Mouse (Mus musculus) liver, embryonic 15.5 days (tissue): Measurements from ENCODE around the gene D330020A13Rik. TPM values are rescaled to one million over a fixed set of nuclear protein-coding genes. Genes with fewer than 3 reads are reported as not detected.

Experiments used
- ATAC-seq: fragments of 200-750 bp; cut with Nextera tagmentation; 2 replicates; pipeline ENCODE4 v1.8.0; 2017; ENCODE audit warnings: moderate number of reproducible peaks, mild to moderate bottlenecking, moderate library complexity; ENCODE audit not compliant: insufficient read depth
- H3K27ac ChIP-seq: fragments of 300-500 bp; sonication (generic); replicated peaks from 2 replicates; pipeline ENCODE4 v1.5.1; 2015; ENCODE audit warnings: mild to moderate bottlenecking, inconsistent platforms
- H3K27me3 ChIP-seq: fragments of 300-500 bp; sonication (generic); 2 replicates; pipeline ENCODE4 v1.6.1; 2015; ENCODE audit warnings: mild to moderate bottlenecking, inconsistent platforms
- H3K36me3 ChIP-seq: fragments of 300-500 bp; sonication (generic); replicated peaks from 2 replicates; pipeline ENCODE4 v1.6.1; 2015; ENCODE audit warnings: moderate library complexity, mild to moderate bottlenecking, inconsistent platforms
- H3K4me1 ChIP-seq: fragments of 300-500 bp; sonication (generic); replicated peaks from 2 replicates; pipeline ENCODE4 v1.6.1; 2015; ENCODE audit warnings: inconsistent platforms
- H3K4me2 ChIP-seq: fragments of 300-500 bp; sonication (generic); 2 replicates; pipeline ENCODE4 v1.6.1; 2015; ENCODE audit warnings: moderate library complexity, mild to moderate bottlenecking, inconsistent platforms
- H3K4me3 ChIP-seq: fragments of 300-500 bp; sonication (generic); replicated peaks from 2 replicates; pipeline ENCODE4 v1.5.1; 2015; ENCODE audit warnings: mild to moderate bottlenecking, inconsistent platforms
- H3K9ac ChIP-seq: fragments of 300-500 bp; sonication (generic); 2 replicates; pipeline ENCODE4 v1.6.1; 2015; ENCODE audit warnings: moderate library complexity, mild to moderate bottlenecking, inconsistent platforms
- H3K9me3 ChIP-seq: fragments of 300-500 bp; sonication (generic); replicated peaks from 2 replicates; pipeline ENCODE4 v1.6.1; 2016; ENCODE audit warnings: inconsistent platforms
- WGBS: fragments of 180-500 bp; shearing (Covaris S2); methylation state at CpG from one replicate; pipeline ENCODE4 v1.1.7; 2015; ENCODE audit warnings: mixed read lengths; ENCODE audit not compliant: insufficient replicate concordance; 5-methylcytosine and 5-hydroxymethylcytosine counted together
- polyA plus RNA-seq: library from polyadenylated mRNA; unstranded; fragments of >200 nt; fragmentation: Nextera tagmentation; extraction: Ambion mirVana; gene quantifications from 2 replicates; pipeline ENCODE4 v1.2.1, GENCODE M21; 2015

The D330020A13Rik gene
- polyA plus RNA-seq = not detected in 2 replicates

DNA sequence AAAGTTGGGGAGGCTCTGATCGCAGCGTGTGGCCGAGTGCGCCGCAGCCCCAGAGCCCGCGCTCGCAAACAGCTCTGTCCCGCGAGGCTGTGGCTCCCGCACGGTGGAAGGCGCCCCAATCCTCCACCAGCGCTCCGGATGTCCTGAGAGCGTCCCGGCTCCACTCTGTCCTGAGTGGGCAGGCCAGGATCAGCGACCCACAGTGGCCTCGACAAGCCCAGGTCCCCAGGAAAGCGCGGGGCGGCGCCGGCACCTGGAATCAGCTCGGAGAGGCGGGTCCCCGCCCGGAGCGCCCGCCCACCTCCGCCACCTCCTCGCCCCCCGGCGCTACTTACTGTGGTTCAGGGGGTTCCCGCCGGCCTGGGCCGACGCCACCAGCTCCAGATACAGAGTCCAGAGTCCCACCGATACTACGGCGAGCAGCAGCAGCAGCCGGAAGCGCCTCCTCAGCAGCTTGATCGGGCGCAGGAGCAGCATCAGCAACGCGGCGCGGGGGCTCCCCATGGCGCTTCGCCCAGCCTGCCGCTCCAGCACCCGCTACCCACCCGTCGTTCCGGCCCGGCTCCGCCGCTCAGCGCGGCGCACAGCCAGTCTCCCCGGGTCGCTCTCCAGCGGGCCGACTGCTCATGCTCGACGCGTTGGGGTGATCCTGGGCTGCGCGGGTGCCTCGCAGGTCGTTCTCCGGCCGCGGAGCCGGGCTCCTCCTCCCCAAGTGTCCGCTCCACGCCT, at the start of gene D330020A13Rik, which contains the start of gene B4galnt3:
TSS of gene D330020A13Rik (plus strand) at position 309 of the 729 bp plus-strand sequence.
TSS of gene B4galnt3 (minus strand) at position 504 of the 729 bp plus-strand sequence.
- H3K27me3 ChIP-seq = peaks cover 79% of the 10 kb centered on the region
- H3K4me1 ChIP-seq = peaks cover 11% of the 10 kb centered on the region
- no peak within 1 kb of the TSS for H3K27ac ChIP-seq
- no peak within 1 kb of the TSS for H3K9ac ChIP-seq
- peak within 1 kb of the TSS; percentile 52 for H3K4me3 ChIP-seq
- no peaks in the 10 kb centered on the region for H3K36me3 ChIP-seq
- no peak for ATAC-seq
- under 1% methylated on average over 79 of the region's 79 CpGs for WGBS
- peak within 1 kb of the TSS; percentile 76 for H3K4me2 ChIP-seq
- H3K9me3 ChIP-seq = no peaks in the 10 kb centered on the region

DNA sequence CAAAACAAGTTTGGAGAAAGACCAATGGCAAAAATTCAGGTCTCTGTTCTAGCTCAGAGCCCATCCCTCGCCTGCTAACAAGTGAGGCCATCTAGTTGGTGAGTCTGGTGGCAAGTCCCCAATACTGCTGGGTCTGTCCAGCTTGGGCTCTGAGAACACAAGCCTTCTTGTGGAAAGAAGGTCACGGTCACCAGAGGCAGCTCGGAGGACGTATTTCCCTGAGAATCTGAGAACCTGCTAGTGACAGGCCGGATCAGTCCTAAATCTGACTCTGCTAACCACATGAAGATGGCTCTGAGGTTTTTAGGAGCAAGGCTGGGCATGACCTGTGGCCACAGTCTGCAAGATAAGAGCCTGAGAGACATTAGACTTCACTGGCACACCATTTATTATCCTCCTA, 47.5 kb upstream of the D330020A13Rik start:
- no peak overlapping the region for H3K9ac ChIP-seq
- 66% methylated on average over 5 of the region's 5 CpGs for WGBS
- ATAC-seq = no peak
- H3K4me3 ChIP-seq = no peak overlapping the region
- H3K27ac ChIP-seq = no peak overlapping the region
- no peaks in the 10 kb centered on the region for H3K9me3 ChIP-seq
- no peaks in the 10 kb centered on the region for H3K4me1 ChIP-seq
- H3K36me3 ChIP-seq = no peaks in the 10 kb centered on the region
- H3K27me3 ChIP-seq = peaks cover 7% of the 10 kb centered on the region; the same call in 1 of the 2 replicates
- H3K4me2 ChIP-seq = no peak overlapping the region

DNA sequence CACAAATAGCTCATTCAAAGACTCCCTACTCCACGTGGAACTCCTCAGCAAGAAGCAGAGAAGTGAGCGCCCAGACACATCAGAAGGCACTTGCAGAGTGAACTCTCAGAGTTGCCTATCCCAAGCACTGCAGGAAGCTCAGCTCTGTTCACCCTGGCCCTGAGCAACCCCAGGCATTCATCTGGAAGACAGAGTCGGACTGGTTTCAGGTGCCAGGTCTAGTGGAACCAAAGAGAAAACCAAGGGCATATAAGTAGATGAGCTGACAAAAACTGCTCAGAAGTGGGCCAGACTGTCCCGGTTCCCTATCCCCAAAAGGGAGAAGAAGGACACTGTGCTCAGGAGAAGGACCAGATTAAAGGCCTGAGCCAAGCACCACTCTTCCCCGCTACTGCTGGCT, 44.3 kb upstream of the D330020A13Rik start:
- H3K36me3 ChIP-seq = no peaks in the 10 kb centered on the region
- peaks cover 7% of the 10 kb centered on the region; the same call in 1 of the 2 replicates for H3K27me3 ChIP-seq
- H3K4me1 ChIP-seq = no peaks in the 10 kb centered on the region
- H3K9ac ChIP-seq = no peak overlapping the region
- H3K9me3 ChIP-seq = no peaks in the 10 kb centered on the region
- H3K27ac ChIP-seq = no peak overlapping the region
- H3K4me2 ChIP-seq = no peak overlapping the region
- WGBS = 56% methylated on average over 5 of the region's 5 CpGs
- ATAC-seq = no peak
- no peak overlapping the region for H3K4me3 ChIP-seq

DNA sequence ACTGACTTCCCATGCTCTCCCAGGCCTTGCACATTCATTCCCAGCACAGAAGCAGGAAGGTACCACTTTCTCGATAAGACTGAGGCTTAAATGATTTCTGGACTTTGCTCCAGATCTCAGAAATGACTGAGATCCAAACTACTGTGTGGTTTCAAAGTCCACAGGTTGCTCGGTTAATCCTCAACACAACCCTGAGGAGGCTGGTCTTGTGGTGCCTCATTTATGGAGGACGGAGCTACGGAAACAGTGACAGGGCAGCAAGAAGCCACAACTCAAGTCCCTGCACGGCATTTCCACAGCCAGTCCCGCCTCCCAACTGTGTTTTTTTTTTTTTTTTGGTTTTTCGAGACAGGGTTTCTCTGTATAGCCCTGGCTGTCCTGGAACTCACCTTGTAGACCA, 43.2 kb upstream of the D330020A13Rik start:
- no peaks in the 10 kb centered on the region for H3K36me3 ChIP-seq
- no peaks in the 10 kb centered on the region for H3K4me1 ChIP-seq
- no peak overlapping the region for H3K4me3 ChIP-seq
- H3K27me3 ChIP-seq = peaks cover 7% of the 10 kb centered on the region; the same call in 1 of the 2 replicates
- H3K4me2 ChIP-seq = no peak overlapping the region
- H3K9ac ChIP-seq = no peak overlapping the region
- no peak overlapping the region for H3K27ac ChIP-seq
- ATAC-seq = no peak
- 60% methylated on average over 7 of the region's 7 CpGs for WGBS
- no peaks in the 10 kb centered on the region for H3K9me3 ChIP-seq

DNA sequence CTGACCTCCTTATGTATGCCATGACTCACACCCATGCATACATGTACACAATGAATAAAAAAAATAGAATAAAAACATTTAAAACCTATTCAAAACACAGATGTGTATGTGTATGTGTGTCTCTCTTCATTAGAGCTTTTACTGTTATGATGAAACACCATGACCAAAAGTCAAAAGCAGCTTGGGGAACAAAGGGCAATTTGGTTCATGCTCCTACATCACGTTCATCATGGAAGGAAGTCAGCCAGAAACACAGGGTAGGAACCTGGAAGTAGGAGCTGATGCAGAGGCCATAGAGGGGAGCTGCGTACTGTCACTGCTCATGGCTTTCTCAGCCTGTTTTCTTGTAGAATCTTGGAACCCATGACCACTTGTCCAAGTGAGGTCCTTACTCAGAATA, 41.4 kb upstream of the D330020A13Rik start:
- no peak overlapping the region for H3K4me3 ChIP-seq
- H3K9ac ChIP-seq = no peak overlapping the region
- no peak for ATAC-seq
- H3K27me3 ChIP-seq = peaks cover 10% of the 10 kb centered on the region; the same call in 1 of the 2 replicates
- H3K9me3 ChIP-seq = no peaks in the 10 kb centered on the region
- H3K4me2 ChIP-seq = no peak overlapping the region
- no peaks in the 10 kb centered on the region for H3K4me1 ChIP-seq
- H3K27ac ChIP-seq = no peak overlapping the region
- no peaks in the 10 kb centered on the region for H3K36me3 ChIP-seq
- 58% methylated on average over 2 of the region's 2 CpGs for WGBS

DNA sequence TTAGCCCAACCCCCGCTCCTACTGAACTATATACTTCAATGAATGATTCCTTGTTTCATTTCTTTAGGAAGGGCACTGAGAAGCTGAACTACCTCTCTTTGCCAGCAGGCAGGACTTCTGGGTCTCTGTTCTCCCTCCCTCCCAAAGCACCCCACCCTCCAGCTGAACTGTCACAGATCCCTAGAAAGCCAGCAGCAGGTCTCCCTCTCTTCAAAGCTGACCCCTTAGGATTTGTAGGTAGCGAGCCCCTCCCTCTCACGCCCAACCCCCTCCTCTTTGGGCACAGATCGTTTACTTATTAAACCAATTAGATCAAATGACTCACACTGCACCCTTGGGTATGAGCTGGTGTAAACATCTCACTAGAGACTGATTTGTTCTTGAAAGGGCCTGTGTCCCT, 39.5 kb upstream of the D330020A13Rik start:
- Histone ChIP-seq H3K27ac (no peak overlapping the region), H3K4me3 (no peak overlapping the region), H3K4me2 (no peak overlapping the region), H3K27me3 (peaks cover 7% of the 10 kb centered on the region; the same call in 1 of the 2 replicates), H3K9me3 (no peaks in the 10 kb centered on the region), H3K9ac (no peak overlapping the region), H3K4me1 (no peaks in the 10 kb centered on the region), H3K36me3 (no peaks in the 10 kb centered on the region)
- WGBS = 48% methylated on average over 4 of the region's 4 CpGs
- no peak for ATAC-seq

DNA sequence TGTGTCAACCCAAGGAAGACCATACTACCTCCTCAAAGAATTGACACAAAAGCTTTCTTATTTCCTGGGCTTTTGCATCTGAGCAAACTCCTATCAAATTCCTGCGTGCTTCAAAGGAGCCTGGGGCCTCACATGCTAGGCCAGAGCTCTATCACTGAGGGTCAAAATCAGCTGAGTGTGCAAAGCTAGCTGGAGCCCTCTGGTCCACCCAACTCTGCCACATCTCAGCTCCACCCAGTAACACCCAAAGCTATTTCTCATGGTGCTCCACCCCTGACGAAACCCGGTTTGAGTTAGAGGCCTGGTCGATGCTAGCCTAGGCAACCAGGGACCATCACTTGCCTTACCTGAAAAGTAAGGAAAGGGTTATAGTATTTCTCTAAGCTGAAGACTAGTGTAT, 39.0 kb upstream of the D330020A13Rik start:
- Histone ChIP-seq H3K9me3 (no peaks in the 10 kb centered on the region), H3K9ac (no peak overlapping the region), H3K27me3 (peaks cover 2% of the 10 kb centered on the region; the same call in 1 of the 2 replicates), H3K27ac (no peak overlapping the region), H3K36me3 (no peaks in the 10 kb centered on the region), H3K4me3 (no peak overlapping the region), H3K4me1 (no peaks in the 10 kb centered on the region), H3K4me2 (no peak overlapping the region)
- no peak for ATAC-seq
- 48% methylated on average over 4 of the region's 4 CpGs for WGBS

DNA sequence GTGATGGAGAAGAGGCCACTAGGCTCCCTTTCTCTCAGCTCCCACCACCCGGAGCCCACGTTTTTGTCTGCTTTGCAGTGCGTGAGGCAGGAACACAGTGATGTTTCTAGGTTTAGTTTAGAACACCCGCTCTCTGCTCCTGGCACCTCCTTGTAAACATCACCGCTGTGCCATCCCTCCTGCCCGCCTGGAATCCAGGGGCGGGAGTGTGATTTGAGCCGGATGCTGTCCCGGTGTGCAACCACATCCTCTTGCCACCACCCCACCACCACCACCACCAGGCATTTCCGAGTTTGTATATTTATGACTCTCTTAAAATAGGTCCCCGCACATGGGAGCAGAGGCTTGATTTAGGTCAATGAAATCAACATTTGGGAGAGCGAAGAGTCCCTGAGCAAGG, 38.5 kb upstream of the D330020A13Rik start:
- Histone ChIP-seq H3K27me3 (peaks cover 2% of the 10 kb centered on the region; the same call in 1 of the 2 replicates), H3K4me1 (no peaks in the 10 kb centered on the region), H3K36me3 (no peaks in the 10 kb centered on the region), H3K4me2 (no peak overlapping the region), H3K9me3 (no peaks in the 10 kb centered on the region), H3K4me3 (no peak overlapping the region), H3K9ac (no peak overlapping the region), H3K27ac (no peak overlapping the region)
- 58% methylated on average over 12 of the region's 12 CpGs for WGBS
- no peak for ATAC-seq

DNA sequence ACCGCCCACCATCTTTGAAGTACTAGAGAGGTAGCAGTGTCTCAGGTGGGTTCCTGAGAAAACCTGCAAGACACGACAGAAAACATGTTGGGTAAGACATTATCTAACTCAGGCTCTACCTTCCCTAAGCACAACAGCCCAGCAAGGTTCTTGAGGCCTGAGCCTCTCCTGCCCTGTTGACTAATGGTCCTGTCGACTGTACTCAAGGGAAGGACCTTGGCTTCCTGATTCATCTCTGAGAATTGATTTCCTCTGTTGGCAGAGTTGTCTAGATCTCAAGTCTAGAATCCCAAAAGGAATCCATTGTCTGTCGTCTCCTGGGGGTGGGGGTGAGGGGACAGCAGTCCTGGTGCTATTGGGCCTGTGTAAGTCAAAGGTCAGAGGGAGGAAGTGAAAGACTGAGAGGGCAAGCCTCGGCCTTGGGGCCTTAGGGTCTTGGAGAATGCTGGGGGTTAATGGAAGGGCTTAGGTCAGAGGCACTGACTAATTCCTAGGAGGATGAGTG, 37.7 kb upstream of the D330020A13Rik start:
- no peak for ATAC-seq
- Histone ChIP-seq H3K4me1 (no peaks in the 10 kb centered on the region), H3K9ac (no peak overlapping the region), H3K27ac (no peak overlapping the region), H3K27me3 (peaks cover 2% of the 10 kb centered on the region; the same call in 1 of the 2 replicates), H3K9me3 (no peaks in the 10 kb centered on the region), H3K36me3 (no peaks in the 10 kb centered on the region), H3K4me3 (no peak overlapping the region), H3K4me2 (no peak overlapping the region)
- WGBS = 41% methylated on average over 5 of the region's 5 CpGs

DNA sequence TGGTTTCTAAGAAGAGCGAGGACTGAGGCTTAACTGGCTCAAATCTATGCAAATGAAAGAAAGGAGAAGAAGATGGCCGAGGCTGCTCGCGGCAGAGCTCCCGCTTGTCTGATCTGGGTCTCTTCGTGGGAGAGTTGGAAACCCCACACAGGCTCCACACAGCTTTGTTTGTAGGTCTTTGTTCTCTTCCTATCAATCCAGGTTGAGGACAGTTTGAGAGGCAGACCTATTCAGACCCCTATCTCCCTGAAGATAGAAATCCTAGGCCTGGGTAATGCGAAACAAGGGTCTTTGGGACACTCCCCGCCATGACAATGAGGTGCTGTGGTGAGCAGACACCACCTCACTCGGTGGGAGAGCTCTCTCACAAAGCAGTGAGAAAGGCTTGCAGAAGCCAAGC, 34.7 kb upstream of the D330020A13Rik start:
- H3K9me3 ChIP-seq = no peaks in the 10 kb centered on the region
- H3K27me3 ChIP-seq = peaks cover 2% of the 10 kb centered on the region

DNA sequence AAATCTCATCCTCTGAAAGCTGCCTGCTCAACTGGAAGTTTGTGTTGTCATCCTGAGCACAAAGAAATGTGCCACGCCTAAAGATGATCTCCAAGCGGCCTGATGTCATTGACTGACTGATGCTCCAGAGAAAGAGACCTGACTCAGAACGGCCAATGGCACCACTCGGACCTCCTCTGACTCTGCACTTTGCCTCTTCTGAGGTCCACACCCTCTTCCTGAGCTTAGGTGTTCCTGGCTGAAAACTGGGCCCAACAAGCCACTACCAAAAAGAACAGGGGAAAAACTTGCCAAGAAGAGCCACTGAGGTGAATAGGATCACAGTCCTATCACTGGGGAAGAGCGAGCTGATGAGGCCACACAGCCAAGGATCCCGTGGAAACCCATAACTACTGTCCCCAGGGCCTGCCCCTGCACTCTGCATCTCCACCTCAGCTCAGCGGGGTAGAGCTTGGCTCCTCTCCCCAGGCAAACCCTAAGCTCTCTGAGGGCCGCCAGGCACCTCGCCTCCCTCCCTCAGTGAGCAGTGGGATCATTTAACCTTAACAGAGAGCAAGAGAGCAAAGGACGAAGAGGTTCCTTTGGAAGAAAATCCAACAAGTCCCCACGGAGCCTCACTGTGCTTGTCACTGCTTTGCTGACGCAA, 31.2 kb upstream of the D330020A13Rik start:
- H3K36me3 ChIP-seq = no peaks in the 10 kb centered on the region
- H3K4me2 ChIP-seq = no peak overlapping the region
- no peak for ATAC-seq
- no peaks in the 10 kb centered on the region for H3K9me3 ChIP-seq
- no peak overlapping the region for H3K9ac ChIP-seq
- no peak overlapping the region for H3K4me3 ChIP-seq
- no peaks in the 10 kb centered on the region for H3K4me1 ChIP-seq
- no peaks in the 10 kb centered on the region; the same call in none of the 2 replicates for H3K27me3 ChIP-seq
- WGBS = 55% methylated on average over 12 of the region's 12 CpGs
- no peak overlapping the region for H3K27ac ChIP-seq

More for the DNA sequence above, 34.7 kb upstream of the D330020A13Rik start:
- Histone ChIP-seq H3K4me1 (no peaks in the 10 kb centered on the region), H3K9ac (no peak overlapping the region), H3K4me3 (no peak overlapping the region), H3K4me2 (no peak overlapping the region), H3K27ac (no peak overlapping the region), H3K36me3 (no peaks in the 10 kb centered on the region)
- no peak for ATAC-seq
- 28% methylated on average over 9 of the region's 9 CpGs for WGBS
